Mouse (Mus musculus) retina, postnatal 1 day (tissue): ENCODE measurements around the gene Axin2.
A peak's percentile ranks its signal among the peaks of the same experiment; 100 is the strongest.

ENCODE experiments used
- DNase-seq: peaks from one replicate; pipeline ENCODE4 v3.0.0-alpha.2; 2012

Gene Axin2

DNA sequence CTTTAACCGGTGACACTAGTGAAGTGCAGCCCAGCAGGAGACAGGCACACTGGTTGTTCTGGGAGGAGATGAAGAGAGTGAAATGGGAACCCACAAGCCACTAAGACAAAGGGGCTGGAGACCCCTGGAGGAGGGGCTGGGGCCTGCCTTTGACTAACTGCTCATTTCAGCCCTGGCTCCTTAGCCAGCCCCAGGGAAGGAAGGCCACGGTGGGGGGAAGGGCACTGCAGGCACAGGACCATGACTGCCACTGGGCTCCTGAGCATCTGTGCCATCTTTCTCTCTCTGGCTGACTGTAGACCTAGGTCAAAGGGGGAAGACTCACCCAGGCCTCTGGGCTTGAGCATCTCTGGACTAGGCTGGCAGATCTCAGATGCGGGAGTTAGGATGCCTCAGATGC is 10.5 kb downstream of the Axin2 start:
- DNase-seq, result peak; percentile 38

DNA sequence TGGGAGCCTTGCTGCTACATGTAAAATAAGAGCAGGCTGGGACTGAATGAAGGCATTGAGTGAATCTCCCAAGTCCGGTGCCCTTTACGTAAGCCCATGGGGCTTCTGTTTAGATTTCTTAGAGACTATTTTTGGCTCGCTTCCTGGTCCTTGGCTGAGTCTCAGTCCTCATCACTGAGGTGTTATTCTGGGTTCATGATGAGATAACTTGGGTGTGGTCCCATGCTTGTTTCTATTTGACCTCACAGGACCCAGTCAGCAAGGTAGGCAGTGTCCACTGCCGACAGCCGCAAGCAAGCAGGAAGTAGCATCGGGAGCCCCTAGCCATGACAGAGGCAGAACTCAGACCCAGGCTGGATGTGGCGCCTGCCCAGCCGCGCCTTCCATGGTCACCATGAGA is 13.7 kb downstream of the Axin2 start:
- no peak for DNase-seq

DNA sequence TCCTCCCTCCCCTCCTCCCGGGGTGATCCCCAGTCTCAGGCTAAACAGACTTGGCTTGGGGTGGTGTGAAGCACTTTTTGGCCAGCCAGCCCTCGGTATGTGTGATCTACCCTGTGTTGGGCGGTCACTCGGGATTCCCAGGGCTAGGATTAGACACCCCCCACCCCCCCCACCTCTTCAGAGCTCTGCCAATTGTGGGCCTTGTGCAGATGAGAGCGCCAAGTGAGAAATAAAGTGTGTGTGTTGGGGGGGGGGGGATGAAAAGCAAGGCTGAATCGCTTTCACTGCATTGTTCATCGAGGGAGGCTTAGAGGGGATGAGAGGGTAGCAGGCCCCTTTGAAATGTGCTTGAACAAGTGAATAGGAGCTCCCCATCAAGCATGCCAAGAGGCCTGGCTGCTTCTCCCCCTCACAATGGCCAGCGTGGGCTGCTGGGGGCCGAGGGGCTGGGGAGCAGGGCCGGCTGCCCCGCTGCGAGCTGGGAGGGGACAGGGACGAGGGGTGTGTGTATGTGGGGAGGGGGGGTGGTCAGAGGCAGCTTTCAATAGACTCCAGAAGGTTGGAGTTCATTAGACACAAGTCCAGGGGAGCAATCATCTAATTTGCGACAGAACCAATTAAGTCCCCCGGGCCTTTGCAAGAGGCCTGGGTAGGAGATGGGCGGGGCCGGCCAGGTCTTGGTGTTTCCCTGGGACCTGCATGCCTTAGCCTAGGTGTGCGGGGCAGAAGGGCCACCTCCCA is 15.1 kb downstream of the Axin2 start:
- DNase-seq, result peak; percentile 72

DNA sequence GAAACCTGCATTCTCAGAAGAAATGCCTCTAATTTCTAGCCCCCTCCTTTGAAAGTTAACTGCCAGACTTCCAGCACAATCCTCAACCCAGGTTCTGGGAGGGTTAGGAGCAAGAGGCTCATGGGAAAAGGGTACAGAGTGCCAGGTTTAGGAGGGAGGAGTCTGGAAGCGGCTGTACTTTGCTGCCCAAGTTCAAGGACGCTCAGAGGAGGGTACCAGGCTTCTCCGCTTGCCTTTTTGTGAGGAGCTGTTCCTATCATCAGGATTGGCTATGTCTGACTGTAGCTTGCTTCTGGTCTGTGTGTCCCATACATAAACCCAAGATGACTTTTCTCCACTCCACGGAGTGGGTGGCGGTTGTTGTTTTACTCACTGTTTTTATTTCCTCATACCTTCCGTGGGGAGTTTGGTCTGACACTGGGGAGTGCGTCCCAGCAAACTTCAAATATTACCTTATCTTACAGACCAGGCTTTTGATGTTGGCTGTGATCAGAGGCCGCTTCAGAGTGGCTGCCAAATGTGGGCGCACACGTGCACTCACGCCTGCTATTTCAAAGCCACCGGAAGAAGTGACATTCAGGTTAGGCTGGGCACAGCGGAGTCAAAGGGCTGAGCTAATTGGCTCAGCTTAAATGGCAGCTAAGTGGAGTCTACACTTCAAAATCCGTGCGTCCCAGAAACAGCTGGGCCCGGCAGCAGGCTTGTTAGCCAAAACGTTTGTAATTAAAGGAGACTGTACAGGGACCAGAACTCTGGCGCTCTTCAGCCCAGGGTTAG is 16.1 kb downstream of the Axin2 start:
- peak; percentile 45 for DNase-seq

DNA sequence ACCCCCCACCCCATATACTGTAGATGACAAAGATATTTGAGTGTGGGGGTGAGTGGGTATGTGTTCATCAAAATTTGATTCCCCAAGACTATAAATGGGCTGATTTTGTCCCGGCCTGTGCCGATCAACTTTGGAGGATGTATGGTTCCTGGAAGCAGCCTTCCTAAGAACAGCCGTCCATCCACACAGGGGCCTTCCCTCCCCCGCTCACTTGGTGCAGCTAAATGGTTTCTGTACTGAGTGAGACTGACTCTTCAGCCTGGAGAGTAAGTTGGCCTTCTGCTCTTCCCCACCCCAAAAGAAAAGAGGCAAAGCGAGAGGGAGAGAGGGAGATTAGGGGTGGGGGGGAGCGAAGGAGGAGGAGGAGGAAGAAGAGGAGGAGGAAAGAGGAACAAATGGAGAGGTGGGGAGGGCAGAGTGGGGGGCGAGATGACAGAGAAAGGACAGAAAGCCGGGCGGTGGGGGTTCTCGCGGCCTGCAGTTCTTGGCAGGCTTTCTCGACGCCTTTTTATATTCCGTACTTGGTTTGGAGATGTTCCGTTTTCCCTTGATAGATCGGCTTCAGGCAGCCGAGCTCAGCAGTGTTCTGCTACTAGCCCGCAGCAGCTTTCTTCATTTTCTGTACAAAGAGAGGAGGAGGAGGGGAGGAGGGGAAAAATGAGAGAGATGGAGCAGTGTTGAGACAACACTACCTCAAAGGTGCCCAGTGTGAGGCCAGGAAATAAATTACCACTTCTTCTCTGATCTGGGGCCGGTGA is 20.7 kb downstream of the Axin2 start:
- no peak for DNase-seq

DNA sequence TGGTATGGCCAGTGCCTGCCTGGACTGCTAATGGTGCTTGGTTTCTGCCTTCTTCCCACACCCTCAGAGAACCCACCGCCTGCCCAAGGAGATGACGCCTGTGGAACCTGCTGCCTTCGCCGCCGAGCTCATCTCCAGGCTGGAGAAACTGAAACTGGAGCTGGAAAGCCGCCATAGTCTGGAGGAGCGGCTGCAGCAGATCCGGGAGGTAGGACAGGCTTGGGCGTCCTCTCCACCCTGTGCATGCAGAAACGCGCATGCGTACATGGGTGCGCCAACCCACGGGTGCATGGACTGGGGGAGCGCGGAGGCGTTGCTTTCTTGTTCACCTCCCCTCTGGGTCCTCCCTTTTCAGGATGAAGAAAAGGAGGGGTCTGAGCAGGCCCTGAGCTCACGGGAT is 21.7 kb downstream of the Axin2 start:
- DNase-seq, result no peak

DNA sequence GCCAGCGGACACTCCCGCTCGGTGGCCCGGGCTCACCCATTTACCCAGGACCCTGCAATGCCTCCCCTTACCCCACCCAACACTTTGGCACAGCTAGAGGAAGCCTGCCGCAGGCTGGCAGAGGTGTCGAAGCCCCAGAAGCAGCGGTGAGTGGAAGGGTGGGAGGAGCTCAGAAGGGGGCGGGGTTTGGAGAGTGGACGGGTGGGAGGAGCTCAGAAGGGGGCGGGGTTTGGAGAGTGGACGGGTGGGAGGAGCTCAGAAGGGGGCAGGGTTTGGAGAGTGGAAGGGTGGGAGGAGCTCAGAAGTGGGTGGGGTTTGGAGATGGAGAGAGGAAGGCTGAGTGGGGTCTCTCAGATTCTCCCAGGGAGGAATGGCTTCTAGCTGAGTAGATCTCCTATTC is 23.6 kb downstream of the Axin2 start:
- DNase-seq, result no peak

DNA sequence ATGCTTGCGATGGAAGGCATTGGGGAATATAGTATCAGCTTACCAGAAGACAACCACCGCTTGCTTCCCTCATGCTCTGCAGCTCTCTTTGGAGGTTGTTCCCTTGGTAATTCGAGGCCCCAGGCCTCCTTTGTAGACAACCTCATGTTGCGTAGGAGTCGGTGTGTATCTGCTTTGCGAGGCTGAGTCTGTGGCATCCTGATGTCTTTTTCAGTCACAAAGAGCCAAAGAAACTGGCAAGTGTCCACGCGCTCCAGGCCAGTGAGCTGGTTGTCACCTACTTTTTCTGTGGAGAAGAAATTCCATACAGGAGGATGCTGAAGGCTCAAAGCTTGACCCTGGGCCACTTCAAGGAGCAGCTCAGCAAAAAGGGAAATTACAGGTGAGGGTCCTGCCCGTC is 25.5 kb downstream of the Axin2 start:
- no peak for DNase-seq

DNA sequence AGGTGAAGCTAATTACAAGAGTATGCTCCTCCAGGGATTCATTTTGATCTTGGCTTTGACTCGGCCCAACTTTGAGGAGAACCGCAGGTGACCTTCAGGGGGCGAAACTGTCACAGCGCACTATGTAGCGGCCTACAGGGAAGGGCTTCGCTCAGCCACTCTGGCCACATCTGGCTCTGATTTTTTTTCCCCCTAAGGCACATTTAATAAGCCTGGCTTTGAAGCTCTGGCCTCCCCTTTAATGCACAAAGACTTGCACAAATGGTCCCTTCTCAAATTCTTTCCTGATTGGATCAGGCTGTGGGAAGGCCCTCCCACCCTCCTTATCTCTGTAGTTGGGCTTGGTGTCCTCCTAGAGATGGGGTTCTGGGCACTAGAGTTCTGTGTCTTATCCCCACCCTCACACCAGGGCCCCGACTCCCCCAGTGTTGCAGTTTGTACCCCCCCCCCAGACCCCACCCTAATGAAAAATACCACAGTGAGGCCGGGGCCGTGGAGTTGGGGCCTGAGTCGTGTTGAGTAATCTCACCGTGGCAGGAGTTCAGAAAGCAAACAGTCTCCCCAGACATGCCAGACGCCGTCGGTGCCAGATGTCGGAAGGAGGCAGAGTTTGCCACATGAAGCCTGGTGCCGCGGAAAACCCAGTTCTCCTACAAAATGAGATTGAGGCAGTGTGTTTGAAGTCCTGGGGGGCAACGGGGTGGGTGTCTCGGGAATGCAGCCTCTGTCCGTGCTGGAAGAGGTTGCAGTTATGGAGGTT is 27.5 kb downstream of the Axin2 start:
- no peak for DNase-seq

DNA sequence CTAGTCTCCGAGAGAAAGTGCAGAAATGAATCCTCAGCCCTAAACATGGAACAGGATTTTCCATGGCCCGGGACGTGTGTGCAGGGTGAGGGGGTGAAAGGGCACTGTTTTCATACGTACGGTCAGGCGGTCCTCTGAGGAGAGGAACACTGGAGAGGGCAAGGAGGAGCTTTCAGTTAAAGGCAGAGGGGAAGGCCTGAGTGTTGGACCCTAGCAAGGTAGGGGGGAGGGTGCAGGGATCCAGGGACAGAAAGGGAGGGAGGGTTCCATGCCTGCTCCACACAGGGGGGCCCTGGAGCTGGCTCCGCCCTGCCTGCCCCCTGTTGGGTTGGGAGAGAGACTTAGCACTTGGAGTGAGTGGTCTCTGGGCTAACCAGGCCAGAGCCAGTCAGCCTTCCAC is 28.4 kb downstream of the Axin2 start:
- DNase-seq, result no peak

DNA sequence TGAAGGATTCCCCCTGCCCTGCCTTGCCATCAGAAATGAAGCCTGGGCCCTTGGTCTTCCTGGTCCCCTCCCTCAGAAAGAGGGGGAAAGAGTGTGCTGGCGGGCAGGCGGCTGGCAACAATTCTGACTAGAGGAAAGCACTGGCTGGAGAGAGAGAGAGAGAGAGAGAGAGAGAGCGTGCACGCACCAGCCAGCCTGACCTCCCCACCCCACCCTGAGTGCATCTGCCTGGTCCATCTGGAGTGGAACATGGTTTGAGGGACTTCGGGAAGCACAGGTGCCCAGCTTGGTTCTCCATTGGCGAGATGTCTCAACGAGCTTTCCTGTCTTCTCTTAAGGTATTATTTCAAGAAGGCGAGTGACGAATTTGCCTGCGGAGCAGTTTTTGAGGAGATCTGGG is 28.8 kb downstream of the Axin2 start:
- DNase-seq, result no peak

DNA sequence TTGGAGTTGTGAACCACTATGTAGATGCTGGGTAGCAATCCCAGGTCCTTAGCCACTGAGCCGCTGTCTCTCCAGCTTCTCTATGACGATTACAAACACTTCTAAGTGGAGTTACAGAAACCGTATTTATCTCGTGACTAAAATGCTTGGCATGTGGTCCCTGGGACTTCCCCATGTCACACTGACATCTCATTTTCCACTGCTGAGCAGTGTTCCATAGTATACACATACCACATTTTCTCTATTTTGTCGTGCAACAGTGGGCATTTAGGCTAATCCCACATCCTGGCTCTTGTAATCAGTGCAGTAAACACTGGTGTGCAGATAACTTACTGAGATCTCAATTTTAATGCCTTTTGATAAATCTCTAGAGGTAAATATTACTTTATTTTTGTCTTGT is 32.2 kb downstream of the Axin2 start:
- DNase-seq, result no peak

DNA sequence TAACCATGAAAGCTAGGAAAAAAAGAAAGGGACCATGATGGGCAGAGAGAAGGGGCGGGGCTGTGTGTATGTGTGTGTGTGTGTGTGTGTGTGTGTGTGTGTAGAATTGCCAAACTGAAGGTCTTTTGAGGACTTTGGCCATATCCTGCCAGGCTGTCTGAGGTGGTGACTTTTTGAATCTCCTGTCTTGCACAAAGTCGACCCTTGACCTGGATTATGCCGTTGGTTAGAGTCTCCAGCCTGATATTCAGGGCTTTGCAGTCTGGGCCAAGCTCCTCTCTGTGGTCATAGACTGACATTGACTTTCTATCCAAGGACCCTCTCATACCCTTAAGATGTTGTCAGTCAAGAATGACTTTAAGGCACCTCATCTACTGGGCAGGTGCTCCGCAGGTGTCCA is 35.8 kb downstream of the Axin2 start:
- DNase-seq, result no peak

DNA sequence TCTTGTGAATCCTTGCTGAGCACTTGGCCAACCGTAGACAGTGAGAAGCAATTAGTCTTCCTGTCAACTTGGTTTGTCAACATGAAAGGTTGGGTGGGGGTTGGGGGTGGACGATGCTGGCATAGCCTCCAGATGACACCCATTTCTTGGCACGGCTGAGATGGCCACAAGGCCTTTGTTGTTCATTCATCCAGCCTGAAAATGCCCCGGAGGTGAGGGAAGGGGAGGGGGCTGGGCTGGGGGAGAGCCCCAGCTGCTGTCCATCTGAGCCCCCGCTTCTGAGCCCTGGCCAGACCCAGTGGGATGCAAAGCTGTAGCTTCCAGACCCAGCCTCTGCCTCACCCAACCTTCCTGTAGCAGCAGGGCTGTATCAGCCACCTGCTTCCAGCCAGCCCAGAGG is 38.2 kb downstream of the Axin2 start:
- DNase-seq, result peak; percentile 78

DNA sequence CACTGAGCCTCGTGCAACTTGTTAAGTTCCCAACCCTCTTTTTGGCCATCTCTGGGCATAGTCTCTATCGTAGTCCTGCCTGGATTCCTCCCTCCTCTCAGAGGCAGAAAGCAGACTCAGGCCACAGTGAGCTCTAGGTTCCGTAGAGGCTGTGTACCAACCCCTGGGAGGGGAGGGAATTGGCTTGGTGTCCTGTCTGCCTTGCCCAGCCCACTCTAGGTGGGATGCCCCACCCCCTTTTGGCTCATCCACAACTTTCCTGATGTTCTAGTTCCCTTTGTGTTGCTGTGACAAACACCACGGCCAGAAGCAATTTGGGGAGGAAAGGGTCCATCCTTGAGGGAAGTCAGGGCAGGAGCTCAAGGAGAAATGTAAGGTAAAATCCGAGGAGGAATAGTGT is 39.0 kb downstream of the Axin2 start:
- DNase-seq, result no peak

DNA sequence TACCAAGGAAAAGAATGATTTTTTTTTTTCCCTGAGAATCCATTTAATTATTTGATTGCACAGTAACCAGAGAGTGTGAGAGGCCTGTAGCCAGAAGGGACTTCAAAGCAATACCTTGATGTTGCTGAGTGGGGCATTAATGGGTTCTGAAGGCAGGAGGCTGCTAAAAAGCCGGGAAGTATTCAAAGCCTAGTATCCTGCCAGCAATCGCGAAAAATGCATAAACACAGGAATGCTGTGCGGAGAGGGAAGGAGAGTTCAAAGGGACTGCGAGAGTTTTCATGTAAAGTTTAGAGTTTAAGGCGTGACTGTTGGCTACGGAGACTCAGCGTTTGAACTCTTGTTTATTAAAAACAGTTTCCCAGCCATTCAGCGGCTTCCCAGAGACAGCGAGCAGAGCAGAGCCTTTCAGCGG is 41.5 kb downstream of the Axin2 start:
- DNase-seq, result no peak

DNA sequence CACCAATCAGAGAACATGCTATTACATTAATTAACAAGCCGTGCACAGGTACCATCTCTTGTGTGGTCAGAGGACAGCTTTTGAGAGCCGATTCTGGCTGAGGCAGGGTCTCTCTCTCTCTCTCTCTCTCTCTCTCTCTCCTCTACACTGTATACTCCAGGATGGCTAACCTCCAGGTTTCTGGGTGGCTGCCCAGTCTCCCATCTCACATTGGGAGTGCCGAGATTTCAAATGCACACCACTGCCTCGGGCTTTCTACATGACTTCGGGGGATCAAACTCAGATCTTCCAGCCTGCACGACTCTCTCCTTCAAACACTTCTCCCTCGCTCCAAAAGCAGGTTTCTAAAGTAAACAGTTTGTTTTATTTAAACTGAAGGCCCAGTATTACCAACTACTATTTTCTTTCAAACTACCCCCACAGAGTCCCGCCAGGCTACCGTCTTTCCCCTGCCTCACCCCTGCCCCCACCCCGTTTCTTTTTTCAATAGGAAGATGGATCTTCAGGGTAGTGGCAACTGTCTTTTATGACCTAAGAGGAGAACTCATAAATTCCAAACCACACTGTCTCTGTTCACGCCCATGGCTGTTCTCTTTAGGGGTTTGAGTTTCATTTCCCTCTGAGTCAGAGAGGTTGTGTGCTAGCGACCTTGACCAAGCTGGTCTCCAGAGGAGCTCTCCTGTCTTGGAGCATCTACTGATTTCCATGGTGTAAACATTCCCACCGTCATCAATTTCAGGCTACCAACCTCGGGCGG is 43.5 kb downstream of the Axin2 start:
- no peak for DNase-seq

DNA sequence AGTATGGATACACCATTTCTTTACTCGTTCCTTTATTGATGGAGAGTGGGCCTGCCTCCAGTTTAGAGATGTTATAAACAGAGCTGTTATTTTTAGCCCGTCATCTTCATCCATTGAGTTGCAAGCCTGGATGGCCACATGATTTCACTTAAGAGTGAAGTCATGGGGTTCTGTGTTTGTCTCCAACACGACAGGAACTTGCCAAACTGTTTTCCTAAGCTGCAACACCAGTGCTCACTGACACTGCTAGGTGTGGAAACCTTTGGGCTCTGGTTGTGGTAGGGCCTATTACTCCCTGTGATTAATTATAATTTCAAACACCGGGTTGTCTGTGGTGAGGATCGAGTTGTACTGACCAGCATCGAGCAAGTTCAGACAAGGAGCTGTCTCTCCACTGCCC is 45.6 kb downstream of the Axin2 start:
- no peak for DNase-seq

DNA sequence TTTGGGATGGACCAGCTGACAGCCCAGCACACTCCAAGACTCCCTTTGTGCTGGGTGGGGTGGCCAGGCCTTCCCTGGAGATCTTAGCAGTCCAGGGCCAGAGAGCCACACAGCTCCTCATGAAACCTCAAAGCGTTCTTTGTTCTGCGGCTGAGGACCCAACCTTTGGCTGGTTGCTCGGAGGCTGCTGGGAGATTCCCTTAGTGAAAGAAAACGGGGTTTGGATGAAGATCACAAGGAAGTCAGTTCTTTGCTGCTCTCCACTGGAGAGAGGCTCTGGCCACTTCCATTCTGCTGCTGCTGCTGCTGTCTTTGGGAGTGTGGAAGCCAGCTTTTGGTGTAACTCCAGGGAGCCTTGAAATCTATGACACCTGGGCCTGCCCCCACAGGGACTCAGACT is 53.3 kb downstream of the Axin2 start:
- DNase-seq, result no peak

DNA sequence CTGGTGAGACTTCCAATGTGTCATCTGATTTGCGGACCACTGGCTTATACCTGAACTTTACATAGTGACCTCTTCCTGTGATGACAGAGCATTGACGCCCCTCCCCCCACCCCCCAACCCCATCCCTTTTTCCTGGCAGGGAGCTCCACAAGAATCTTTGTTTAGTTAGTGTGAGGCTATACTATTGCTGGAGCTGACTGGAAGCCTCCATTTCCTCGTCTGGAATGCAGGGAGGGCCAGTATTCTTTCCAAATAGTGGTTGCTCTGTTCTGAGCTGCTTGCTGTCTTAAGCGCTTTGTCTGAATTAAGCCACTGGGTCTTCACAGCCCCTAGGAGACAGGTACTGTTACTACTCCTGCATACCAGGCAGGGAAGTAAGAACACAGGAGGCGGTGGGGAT is 53.7 kb downstream of the Axin2 start:
- DNase-seq, result no peak

DNA sequence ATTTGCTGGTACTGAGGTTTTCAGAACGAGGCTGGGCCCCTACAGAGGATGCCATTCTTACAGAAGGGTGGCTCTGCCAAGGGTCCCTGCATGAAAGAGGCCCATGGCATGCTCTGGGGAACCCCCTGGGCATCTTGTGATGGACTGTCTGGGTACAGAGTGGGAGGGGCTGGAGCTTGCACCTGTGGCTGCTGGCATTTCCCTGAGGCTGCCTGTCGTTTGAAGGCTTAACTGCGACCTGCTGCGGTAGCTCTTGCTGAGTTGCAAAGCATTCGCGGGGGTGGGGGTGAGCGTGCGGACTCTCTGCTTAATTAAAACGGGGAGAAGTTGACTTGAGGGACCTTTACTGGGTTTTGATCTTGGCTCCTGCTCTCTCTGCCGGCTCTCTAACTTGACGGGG is 55.4 kb downstream of the Axin2 start:
- no peak for DNase-seq

DNA sequence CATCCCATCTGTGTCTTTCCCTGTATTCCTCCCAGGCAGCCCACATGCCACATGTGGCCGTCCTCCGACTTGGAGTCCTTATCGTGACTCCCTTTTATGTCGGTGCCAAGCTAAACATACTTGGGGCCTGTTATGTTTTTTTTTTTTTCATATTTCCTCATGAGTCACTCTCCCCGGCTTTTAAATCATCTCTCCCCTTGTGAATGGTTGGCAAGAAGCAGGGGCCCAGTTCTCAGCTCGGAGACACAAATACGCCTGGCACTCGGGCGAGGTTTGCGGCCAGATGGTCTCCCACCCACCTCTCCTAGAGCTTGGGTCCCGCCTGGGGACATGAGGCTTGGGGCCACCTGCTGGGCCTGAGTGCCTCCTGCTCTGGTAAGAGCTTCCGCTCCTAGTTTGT is 60.4 kb downstream of the Axin2 start:
- DNase-seq, result no peak
